Mouse (Mus musculus) ovary, adult 10 weeks (tissue): Measurements from ENCODE around the gene Prr27. TPM values are rescaled to one million over a fixed set of nuclear protein-coding genes. Genes with fewer than 3 reads are reported as not detected.

Experiments used
- polyA plus RNA-seq: library from polyadenylated mRNA; stranded (reverse); fragments of 350-450 nt; fragmentation: Illumina TruSeq; extraction: RNeasy Lipid Tissue Mini Kit (QIAGEN cat#74804); gene quantifications from one replicate; pipeline ENCODE4 v1.2.3, GENCODE M21; 2014

The Prr27 gene
- not detected for polyA plus RNA-seq

DNA sequence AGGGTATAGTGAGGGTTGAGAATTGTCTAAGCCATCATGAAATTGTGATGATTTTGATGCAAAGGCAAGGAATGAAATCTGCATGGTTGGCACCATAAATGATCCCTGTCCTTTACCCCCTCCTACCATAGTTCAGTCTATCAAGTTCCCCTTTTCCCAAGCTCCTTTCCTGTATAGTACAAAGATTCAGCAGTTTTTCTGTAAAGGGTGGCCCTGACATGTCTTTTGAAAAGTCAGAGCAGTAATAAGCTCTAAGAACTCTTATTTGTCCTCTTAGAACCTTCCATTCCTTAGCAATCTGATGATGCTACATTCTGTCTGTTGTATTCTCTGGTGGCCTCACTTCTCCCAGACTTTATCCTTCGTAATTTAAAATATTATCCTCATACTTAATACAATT lies at the start of gene Prr27:
Prr27 (plus strand) TSS at position 301 of the 400 bp plus-strand sequence.

DNA sequence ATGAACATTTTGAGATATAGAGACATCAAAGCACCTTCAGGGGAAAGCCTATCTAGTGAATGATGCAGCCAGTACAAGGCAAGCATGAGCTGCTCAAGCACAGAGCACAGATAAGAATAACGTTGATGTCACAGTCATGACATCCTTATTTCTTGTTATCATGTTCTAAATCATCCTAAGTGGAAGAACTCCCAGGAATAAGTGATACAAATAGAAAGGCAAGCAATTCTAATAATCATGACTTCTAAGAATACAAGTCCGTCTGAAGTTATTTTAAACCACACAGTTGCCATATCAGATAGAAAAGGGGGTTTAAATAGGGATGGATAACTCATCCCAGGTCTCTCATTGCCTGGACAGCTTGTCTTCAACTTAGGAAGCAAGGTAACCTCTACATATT lies 17.7 kb upstream of the Prr27 start, which contains the start of gene Csn1s2b:
Csn1s2b (plus strand) TSS at position 301 of the 400 bp plus-strand sequence.

DNA sequence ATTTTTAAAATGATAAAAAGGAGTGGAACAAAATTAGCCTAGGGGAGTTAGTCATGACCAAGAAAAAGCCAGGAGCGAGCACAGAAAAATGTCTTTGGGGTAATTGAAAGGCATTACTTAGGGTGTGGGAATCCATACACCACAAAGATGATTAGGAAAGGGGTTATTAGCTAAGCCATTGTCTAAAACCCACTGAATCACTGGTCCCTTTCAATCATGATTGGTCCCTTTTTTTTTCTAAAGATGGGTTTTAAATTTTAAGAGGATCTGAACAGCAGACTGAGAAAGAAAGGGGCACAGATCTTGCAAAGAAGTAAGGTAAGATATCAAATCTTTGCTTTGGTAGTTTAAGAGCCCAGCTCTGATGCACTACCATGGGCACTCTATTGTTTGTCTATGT lies 59.2 kb downstream of the Prr27 start, which contains the start of gene Odam:
Odam (plus strand) TSS at position 301 of the 400 bp plus-strand sequence.

Other genes with a start within 250 kb of the Prr27 start
- not detected for gene Sult1e1, start 234.1 kb upstream of the Prr27 start, polyA plus RNA-seq
- gene Csn1s1, start 159.5 kb upstream of the Prr27 start, polyA plus RNA-seq = not detected
- not detected for gene Csn2, start 126.1 kb upstream of the Prr27 start, polyA plus RNA-seq
- not detected for gene Csn1s2a, start 51.1 kb upstream of the Prr27 start, polyA plus RNA-seq
- not detected for gene Csn1s2b, start 17.6 kb upstream of the Prr27 start, polyA plus RNA-seq
- not detected for gene Odam, start 59.3 kb downstream of the Prr27 start, polyA plus RNA-seq
- gene Csn3, start 99.9 kb downstream of the Prr27 start, polyA plus RNA-seq = not detected
- 0.57 TPM for gene 2310003L06Rik, start 143.8 kb downstream of the Prr27 start, polyA plus RNA-seq
- gene Gm28434, start 143.8 kb downstream of the Prr27 start, polyA plus RNA-seq = not detected
- not detected for gene Cabs1, start 153.8 kb downstream of the Prr27 start, polyA plus RNA-seq
- not detected for gene Smr3a, start 176.9 kb downstream of the Prr27 start, polyA plus RNA-seq